Mouse (Mus musculus) E14TG2a.4 (cell line): ENCODE data around the gene Pnma1.

Source experiments
- CTCF ChIP-seq: conservative IDR thresholded peaks from 2 replicates; pipeline ENCODE4 v1.5.1; 2014; ENCODE audit warnings: low read length
- NANOG ChIP-seq: IDR thresholded peaks from 2 replicates; pipeline ENCODE4 v1.6.1; 2014; ENCODE audit warnings: borderline replicate concordance, low read length, mixed read lengths
- POU5F1 ChIP-seq: IDR thresholded peaks from 2 replicates; pipeline ENCODE4 v1.6.1; 2014; ENCODE audit warnings: low read length, borderline replicate concordance

- TF ChIP-seq CTCF (no peak), NANOG (no peak), POU5F1 (no peak)
Measured at GRCm38 (mm10) chr12:84150976-84151375, 2.7 kb upstream of the Pnma1 start.
